Mouse (Mus musculus): ENCODE data around the gene Ehf.

Ehf gene

GRCm38 (mm10) chr2:103303132-103303531 is at the start of gene Ehf:
Gene Ehf (minus strand): TSS chr2:103303278.
- no peak for DNase-seq (ENCODE audit: low spot score in 2 of 2)

DNA sequence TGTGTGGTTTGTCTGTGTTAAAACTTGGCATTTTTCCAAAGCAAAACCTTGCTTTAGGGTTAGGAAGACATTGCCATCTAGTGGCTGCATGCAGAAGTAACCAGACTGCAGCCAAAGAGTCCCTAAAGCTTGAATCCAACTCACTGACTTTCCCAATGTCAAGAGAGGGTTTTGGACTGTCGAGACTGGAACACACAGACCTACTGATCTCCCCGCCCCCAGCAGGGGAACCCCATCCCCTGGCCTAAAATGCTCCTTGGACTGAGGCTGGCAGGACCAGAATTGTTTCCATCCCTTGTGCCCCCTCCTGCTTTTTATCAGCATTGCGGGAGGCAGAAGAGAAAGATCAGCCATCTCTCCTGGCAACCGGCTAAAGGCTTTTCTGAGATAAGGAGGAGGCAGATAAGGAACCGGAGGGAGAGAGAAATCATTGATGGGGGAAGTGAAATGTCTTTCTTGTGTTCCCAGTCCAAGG is 44.4 kb upstream of the Ehf start:
- peak; percentile 8 to 21 for DNase-seq (ENCODE audit: low spot score in 2 of 2)

DNA sequence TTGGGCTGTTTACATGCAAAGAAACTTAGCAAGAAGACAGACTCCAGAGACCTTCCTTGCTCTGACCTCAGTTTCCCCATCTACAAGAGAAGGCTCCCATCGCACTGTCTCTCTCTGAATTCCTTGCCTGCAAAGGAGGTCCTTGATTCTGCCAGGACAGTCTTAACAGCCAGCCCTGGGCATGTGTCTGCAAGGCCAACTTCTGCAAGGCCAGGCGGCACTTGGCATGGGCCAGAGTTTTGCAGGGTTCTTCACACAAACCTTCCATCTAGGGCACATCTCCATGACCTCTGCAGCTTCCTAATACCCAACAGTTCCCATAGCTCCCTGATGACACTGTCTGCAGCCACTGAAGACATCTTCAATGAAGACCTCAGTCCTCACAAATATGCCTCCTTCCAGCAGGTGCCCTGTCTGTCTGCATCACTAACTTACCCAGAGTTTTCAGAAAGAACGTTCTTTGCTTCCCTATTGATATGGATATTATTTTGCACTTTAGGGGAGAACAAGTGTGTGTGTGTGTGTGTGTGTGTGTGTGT is 43.7 kb upstream of the Ehf start:
- DNase-seq (ENCODE audit: low spot score in 2 of 2) = no peak

DNA sequence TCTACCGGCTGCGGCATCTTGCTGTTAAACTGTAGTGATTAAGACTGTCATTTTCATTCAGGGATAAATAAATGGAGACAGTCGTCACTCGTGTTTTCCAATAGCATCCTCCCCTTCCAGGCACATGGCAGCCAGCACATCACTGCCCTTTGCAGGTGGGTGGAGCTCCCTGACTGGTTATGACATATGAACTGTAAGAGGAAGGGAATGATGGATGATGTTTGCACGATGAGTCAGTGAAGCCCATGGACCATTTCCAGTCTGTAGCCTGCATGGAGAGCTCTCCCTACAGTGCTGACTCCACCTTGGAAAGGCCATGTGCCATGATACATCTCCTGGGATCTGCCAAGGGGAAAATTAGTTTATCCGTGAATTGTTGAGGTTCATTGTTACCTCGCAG is 40.5 kb upstream of the Ehf start:
- no peak for DNase-seq (ENCODE audit: low spot score in 2 of 2)

GRCm38 (mm10) chr2:103342123-103342522 is 39.0 kb upstream of the Ehf start:
- DNase-seq (ENCODE audit: low spot score in 2 of 2) = no peak

DNA sequence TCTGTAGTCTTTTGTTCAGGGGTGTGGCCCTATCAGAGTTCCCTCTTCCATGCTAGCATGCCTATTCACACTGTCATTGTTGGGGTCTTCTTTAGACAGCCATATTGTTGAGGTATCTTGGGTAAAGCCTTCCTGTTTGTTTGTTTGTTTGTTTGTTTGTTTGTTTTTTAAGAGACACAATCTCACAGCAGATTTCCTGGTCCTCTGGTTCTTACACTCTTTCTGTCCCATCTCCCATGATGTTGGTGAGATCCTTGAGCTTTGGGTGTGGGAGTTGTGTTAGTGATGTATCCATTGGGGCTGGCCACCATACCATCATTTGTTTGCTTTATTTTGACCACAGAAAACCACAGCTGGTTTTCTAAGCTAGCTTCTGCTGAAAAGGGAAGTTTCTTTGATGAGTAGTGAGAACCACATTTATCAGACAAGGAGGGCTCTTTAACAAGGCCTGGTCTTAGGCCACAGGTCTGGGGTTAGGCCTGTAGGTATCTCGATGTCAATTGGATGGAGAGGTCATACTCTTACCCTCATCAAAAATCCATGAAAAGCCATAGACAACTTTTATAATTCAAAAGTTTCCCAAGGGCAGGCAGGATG is 38.4 kb upstream of the Ehf start:
- no peak for DNase-seq (ENCODE audit: low spot score in 2 of 2)

DNA sequence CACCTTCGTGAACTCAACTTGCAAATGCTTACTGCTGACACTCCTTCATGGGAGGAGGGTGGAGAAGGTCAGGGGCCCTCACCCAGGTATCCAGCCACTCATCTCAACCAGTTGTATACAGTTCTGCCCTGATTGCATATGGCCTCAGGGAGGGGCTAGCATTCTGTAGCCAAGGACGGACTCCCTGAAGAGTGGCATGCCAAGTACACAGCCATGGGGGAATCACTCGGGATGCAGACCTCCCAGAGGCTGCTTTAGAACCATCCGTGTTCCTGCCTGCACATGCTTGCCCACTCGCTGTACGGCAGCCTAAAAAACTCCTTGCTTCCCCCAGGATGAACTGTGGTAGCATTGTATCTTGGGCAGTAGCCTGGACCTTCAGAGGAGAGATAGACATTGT is 35.6 kb upstream of the Ehf start:
- no peak for DNase-seq (ENCODE audit: low spot score in 2 of 2)

GRCm38 (mm10) chr2:103337370-103337769 is 34.3 kb upstream of the Ehf start:
- DNase-seq (ENCODE audit: low spot score in 2 of 2) = no peak

DNA sequence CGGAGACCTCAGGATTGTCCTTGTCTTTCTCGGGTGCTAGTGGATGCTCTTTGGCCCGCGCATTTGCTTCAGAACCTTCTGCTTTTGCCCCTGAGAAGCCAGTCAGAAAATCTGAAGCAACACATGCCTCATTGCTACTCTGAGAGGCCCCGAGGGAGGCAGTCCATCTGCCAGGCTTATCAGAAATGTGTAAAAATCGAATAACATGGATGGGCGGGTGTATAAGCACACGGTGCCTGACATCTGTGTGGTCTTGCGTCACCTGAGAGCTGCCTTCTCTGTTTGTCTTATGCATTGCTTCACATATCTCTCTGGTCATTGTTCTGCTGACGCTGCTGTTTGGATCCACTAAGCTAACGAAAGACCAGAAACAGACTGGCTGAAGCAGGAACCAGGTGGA is 33.5 kb upstream of the Ehf start:
- DNase-seq (ENCODE audit: low spot score in 2 of 2) = no peak

- DNase-seq (ENCODE audit: low spot score in 2 of 2) = no peak
Observed at GRCm38 (mm10) chr2:103336000-103336399, 32.9 kb upstream of the Ehf start.

GRCm38 (mm10) chr2:103331666-103332191 is 28.7 kb upstream of the Ehf start:
- DNase-seq (ENCODE audit: low spot score in 2 of 2) = no peak

DNA sequence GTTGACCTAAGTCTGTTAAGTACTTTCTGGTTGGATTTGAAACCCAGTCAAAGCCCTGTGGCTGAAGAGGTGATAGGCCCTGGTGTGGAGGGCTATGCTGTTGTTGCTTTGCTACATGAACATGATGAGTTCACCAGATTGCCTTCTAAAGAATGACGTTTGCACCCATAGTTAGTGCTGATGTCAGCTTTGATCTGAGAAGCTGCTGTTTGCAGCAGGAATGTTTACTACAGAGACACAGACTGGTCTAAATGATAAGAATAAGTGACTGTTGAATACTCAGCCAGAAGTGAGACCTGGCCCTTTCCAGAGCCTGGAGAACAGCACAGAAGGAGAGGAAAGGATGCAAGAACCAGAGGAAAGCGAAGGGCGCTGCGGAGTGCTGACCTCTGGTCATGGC is 25.7 kb upstream of the Ehf start:
- DNase-seq (ENCODE audit: low spot score in 2 of 2) = no peak

DNA sequence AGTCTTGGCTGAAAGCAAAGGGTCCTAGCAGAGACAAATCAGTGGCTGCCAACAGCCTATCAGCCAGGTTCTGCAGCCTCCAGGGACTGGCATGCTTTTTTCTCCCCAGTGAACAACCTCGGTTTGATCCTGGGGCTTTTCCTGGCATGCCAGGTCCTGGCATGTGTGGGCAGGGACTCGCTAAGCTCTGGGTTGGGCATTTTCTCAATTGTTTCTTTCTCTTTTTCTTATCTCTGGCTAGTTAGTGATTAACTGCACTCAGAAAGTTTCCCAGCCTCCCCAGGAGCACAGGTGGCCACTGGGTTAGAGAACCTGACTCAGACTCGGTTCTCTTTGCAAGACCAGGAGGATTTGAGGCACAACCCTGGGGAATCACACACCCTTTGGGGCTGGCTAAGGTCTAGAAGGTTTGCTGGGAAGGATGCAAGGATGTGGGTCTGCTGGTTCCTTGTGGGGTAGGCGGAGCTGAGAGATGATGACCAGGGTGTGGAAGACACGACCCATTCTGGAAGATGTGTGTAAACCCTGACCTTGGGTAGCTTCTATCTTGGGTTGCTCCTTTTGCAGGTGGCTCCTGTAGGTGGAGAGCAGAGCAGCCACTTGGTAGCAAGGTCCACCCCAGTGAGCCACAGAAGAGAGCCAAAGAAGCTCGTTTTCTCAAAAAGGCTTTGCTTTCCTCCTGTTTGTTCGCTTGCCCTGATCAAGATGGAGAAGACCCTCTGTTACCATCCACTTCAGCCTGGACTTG is 22.4 kb upstream of the Ehf start:
- no peak for DNase-seq (ENCODE audit: low spot score in 2 of 2)

- DNase-seq (ENCODE audit: low spot score in 2 of 2) = no peak
Observed at GRCm38 (mm10) chr2:103324320-103324719, 21.2 kb upstream of the Ehf start.

GRCm38 (mm10) chr2:103322171-103322570 is 19.1 kb upstream of the Ehf start:
- DNase-seq (ENCODE audit: low spot score in 2 of 2) = no peak

DNA sequence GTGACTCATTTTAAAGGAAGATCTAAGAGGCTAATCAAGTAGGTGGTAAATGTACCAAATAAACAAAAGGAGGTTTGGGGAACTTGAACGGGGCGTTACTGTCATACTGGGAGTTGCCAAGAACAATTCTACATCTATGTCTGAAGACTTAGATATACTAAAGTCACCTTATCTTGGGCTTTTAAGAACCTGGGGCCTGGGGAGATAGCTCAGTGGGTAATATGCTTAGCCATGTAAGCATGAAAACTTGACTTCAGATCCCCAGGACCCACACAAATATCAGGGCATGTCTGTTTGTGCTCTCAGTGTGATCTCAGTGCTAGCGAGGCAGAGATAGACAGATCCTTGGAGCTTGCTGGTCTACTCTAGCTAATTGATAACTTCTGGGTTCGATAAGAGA is 18.6 kb upstream of the Ehf start:
- DNase-seq (ENCODE audit: low spot score in 2 of 2) = no peak

DNA sequence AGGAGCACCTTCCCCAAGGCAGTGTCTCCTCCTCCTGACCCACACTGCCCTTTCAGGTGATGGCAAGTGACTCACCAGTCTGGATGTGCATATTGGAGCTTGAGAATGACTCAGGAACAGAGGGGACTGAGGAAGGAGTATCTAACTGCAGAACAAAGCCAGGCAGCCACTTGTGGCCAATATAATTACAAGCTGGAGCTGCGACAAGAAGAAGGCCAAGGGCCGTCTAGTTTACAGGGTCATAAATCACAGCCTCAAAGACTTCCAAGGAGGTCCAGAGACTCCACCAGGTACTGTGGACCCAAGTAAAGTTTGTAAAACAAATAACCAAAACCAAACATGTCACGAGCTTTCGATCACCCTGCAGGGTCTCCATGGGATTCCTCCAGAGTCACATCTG is 10.9 kb upstream of the Ehf start:
- DNase-seq (ENCODE audit: low spot score in 2 of 2) = no peak

DNA sequence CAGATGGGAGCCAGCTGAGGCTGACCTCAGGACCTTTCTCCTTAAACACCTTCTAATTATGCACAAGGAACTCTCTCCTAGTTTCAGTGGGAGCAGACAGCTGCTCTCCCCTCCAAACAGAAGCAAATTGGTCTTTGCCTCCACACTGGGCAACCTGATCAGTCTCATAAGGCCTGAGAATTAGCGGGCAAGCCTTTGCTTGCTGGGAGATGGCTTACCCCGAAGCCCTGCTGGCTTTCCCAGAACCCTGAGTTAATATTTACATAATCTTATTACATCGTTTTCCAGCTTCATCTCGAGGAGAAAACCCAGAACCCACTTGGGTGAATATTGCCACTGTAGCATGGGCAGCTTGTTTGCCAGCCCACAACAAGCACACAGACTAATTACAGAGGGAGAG is 9.6 kb upstream of the Ehf start:
- DNase-seq (ENCODE audit: low spot score in 2 of 2) = no peak

DNA sequence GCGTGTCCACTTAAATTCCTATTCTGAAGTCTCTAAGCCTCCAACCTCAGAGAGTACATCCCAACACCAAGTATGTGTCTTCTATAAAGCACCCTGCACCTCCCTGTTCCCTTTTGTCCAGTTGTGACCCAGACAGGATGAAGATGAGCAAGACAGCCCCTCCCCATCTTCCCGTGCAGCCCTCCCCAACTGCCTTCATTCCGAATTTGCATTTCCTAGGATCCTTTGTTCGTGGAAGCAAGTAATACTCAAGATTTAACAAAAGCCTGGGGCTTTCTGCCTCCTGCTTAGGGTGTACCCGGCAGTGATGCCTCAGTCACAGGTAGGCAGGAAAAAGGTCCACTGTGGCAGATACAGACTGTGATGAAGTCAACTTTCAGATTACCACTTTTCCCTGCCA is 7.6 kb upstream of the Ehf start:
- DNase-seq (ENCODE audit: low spot score in 2 of 2) = no peak

GRCm38 (mm10) chr2:103306686-103307085 is 3.6 kb upstream of the Ehf start:
- no peak for DNase-seq (ENCODE audit: low spot score in 2 of 2)

DNA sequence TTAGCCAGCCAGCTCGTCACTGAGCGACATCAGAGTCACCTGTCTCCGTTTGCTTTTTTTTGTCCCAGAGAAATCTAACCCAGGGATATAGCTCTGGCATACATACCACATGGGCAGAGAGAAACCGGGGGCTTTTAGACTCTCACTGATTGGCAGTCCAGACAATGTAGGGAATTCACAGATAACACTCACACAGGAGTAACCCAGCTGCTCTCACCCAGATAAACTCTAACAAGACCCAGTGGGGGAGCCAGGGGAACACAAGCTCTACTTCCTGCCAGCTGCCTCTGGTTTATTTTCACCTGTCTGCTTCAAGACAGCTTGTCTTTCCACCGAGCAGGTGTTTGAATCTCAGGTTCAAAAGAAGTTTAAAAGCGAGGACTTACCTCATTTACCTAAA is 409 bp downstream of the Ehf start:
- DNase-seq (ENCODE audit: low spot score in 2 of 2) = no peak

DNA sequence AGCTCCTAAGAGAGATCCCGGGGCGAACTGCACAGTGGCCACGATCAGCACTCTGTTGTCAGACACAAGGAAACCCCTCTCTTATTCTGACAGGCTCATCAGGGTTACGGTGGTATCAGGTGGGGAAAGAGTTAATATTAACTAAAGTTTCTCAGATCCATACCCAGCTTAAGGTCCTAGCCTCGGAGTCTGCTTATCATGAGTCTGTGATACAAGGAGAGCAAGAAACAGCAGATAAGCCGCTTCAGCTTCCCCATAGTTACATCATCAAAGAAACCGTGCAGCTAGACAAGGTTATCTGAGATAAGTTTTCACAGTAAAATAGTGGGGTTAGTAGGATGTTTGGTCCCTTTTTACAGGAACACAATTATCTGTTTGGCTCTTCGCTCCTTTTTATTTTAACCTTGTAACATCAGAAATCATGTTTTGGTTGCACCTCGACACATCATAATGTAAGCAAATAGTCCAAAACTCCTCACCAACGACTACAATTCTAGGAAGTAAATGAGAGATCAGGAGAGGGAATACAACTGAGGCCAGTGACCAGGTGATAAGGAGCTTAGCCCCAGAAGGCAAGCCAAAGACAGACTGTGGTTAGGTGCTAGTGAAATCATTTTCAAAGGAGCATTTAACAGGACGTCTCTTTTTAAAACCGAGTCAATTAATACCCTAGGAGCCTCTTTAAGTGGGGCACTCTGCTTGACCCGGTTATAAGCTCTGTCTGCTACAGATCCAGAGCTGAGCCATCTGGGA is 4.2 kb downstream of the Ehf start:
- DNase-seq (ENCODE audit: low spot score in 2 of 2) = no peak
